Mouse (Mus musculus) frontal cortex, postnatal 10 days (tissue): Measurements from ENCODE around the gene Rdh1.
A peak's percentile ranks its signal among the peaks of the same experiment; 100 is the strongest.

ENCODE experiments used
- DNase-seq, 2 experiments: peaks; one replicate each; pipeline ENCODE4 v3.0.0; 2022; ENCODE audit warnings: low spot score in 2 of 2, mixed read lengths in 1 of 2

Gene Rdh1

GRCm38 (mm10) chr10:127759181-127760110 lies at the start of gene Rdh1, which contains the start of gene Rdh16f1:
Gene Rdh1 (plus strand): TSS chr10:127759721.
Gene Rdh16f1 (plus strand): TSS chr10:127759787.
- no peak for DNase-seq

- no peak for DNase-seq
These were observed 49.2 kb upstream of the Rdh1 start for GRCm38 (mm10) chr10:127710331-127710730.

- DNase-seq, result no peak
These were observed 46.8 kb upstream of the Rdh1 start for GRCm38 (mm10) chr10:127712736-127713135.

- DNase-seq, result no peak
These were observed 37.7 kb upstream of the Rdh1 start for GRCm38 (mm10) chr10:127721671-127722418.

GRCm38 (mm10) chr10:127724178-127724577 lies 35.3 kb upstream of the Rdh1 start, which contains the start of gene Tac2:
Gene Tac2 (plus strand): TSS chr10:127724478.
- DNase-seq, result no peak

- no peak for DNase-seq
These were observed 34.4 kb upstream of the Rdh1 start for GRCm38 (mm10) chr10:127725136-127725535.

- no peak for DNase-seq
These were observed 31.1 kb upstream of the Rdh1 start for GRCm38 (mm10) chr10:127728437-127728836.

- no peak for DNase-seq
These were observed 29.1 kb upstream of the Rdh1 start for GRCm38 (mm10) chr10:127730285-127730932.

- DNase-seq, result no peak
These were observed 28.6 kb upstream of the Rdh1 start for GRCm38 (mm10) chr10:127730933-127731310.

- DNase-seq, result no peak
These were observed 28.1 kb upstream of the Rdh1 start for GRCm38 (mm10) chr10:127731397-127731796.

GRCm38 (mm10) chr10:127734434-127734833 lies 25.1 kb upstream of the Rdh1 start:
- no peak for DNase-seq

GRCm38 (mm10) chr10:127736266-127736665 lies 23.3 kb upstream of the Rdh1 start:
- no peak for DNase-seq

GRCm38 (mm10) chr10:127736916-127737315 lies 22.6 kb upstream of the Rdh1 start:
- no peak for DNase-seq

GRCm38 (mm10) chr10:127737552-127737951 lies 22.0 kb upstream of the Rdh1 start:
- no peak for DNase-seq

- DNase-seq, result no peak
These were observed 21.2 kb upstream of the Rdh1 start for GRCm38 (mm10) chr10:127738151-127738882.

GRCm38 (mm10) chr10:127739083-127739660 lies 20.3 kb upstream of the Rdh1 start, which contains the start of gene Zbtb39:
Gene Zbtb39 (plus strand): TSS chr10:127739538.
- DNase-seq, result peak in 1 of 2 experiments; percentile 66

- no peak for DNase-seq
These were observed 19.8 kb upstream of the Rdh1 start for GRCm38 (mm10) chr10:127739661-127740161.

- DNase-seq, result no peak
These were observed 14.9 kb upstream of the Rdh1 start for GRCm38 (mm10) chr10:127744661-127745060.

- DNase-seq, result no peak
These were observed 13.6 kb upstream of the Rdh1 start for GRCm38 (mm10) chr10:127745886-127746285.

- DNase-seq, result no peak
These were observed 12.3 kb upstream of the Rdh1 start for GRCm38 (mm10) chr10:127747254-127747653.
